Mouse (Mus musculus) layer of hippocampus, adult 2 months (tissue): ENCODE data around the gene Thop1. TPM values are rescaled to one million over a fixed set of nuclear protein-coding genes. Genes with fewer than 3 reads are reported as not detected.
"Not testable (repeated sequence)": the region's sequence is repeated elsewhere in the genome, so short reads cannot be mapped to it uniquely, and the experiment has no call there.

Experiments
- DNase-seq, 2 experiments: peaks; one replicate each; pipeline ENCODE4 v3.0.0; 2022; ENCODE audit warnings: low spot score in 2 of 2
- H3K27ac ChIP-seq: fragments of 200-600 bp; 2 replicates; pipeline ENCODE4 v1.8.1; 2022
- H3K4me3 ChIP-seq: fragments of 200-600 bp; 2 replicates; pipeline ENCODE4 v1.8.1; 2022; ENCODE audit warnings: mild to moderate bottlenecking
- CTCF ChIP-seq: fragments of 200-600 bp; conservative IDR thresholded peaks from 2 replicates; pipeline ENCODE4 v1.8.1; 2022; ENCODE audit warnings: antibody characterized with exemption, mild to moderate bottlenecking, moderate library complexity
- total RNA-seq, 2 experiments: library from RNA; stranded (reverse); gene quantifications; 2 replicates each; pipeline ENCODE4 v1.2.3; 2021

The Thop1 gene
- total RNA-seq, 2 experiments from 2014 or later, result 52.0 to 52.6 TPM

DNA sequence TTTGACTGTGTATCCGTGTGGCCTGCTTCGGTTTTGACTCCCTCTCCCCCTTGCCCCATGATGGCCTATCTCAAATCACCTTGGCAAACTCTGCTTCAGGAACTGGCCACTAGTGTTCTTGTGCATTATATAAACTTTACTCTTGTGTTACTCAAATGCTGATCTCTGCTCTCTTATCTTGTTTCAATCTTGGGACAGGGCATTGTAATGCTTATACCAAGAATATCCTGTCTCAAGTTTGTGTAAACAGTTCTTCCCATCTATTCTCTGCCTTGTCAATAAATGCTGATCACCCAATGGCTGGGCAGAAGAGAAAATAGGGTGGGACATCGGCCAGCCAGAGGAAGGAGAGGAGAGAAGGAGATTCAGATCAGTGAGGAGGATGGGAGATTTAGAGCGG, 7.1 kb upstream of the Thop1 start:
- no peak for DNase-seq
- Histone ChIP-seq H3K27ac (no peak overlapping the region), H3K4me3 (no peak overlapping the region)
- no peak for TF ChIP-seq CTCF

- not testable (repeated sequence) for H3K27ac ChIP-seq, DNase-seq, H3K4me3 ChIP-seq
Measured at GRCm38 (mm10) chr10:81064519-81064918, 5.3 kb upstream of the Thop1 start.

DNA sequence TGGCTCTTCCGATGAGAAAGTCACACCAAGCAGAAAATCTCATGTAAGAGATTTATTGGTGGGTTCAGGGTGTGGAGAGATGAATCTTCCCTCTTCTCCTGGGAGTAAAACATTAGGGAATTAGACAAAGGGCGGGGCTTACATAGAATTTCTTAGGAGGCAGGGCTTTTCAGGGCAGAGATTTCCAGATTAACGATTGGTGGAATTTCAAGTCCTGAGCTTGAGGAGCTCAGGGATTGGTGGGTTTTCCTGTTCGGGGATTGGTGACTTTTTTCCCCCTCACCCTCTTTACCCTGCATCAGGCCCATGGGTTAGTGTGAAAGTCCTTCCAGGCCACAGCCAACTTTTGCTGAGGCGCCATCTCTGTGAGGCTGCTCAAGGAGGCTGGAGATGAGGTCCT, 1.1 kb upstream of the Thop1 start:
- TF ChIP-seq CTCF, result no peak
- no peak for DNase-seq
- Histone ChIP-seq H3K27ac (peak overlapping the region; percentile 81), H3K4me3 (no peak overlapping the region)

GRCm38 (mm10) chr10:81072290-81072689, 2.5 kb downstream of the Thop1 start:
- H3K4me3 ChIP-seq, result no peak overlapping the region
- TF ChIP-seq CTCF, result no peak
- DNase-seq, result no peak
- H3K27ac ChIP-seq, result no peak overlapping the region

DNA sequence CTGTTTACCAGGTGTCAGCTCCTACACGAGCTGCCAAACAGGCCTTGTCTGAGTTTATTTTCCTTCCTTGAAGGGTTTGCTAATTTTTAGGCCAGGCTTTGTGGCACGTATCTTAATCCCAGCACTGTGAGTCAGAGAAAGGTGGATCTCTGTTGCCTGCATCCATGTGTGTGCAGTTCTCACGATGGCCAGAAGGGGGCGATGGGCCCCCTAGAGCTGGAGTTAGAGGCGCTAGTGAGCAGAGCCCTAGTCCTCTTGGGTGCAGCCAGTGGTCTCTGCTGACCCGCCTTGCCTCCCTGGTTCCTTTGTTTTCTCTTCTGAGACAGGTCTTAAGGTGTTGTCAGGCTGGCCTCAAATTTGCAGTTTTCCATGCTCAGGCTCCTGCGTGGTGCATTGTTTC, 3.6 kb downstream of the Thop1 start:
- DNase-seq, result no peak
- TF ChIP-seq CTCF, result peak; percentile 75
- H3K27ac ChIP-seq, result no peak overlapping the region
- no peak overlapping the region for H3K4me3 ChIP-seq

DNA sequence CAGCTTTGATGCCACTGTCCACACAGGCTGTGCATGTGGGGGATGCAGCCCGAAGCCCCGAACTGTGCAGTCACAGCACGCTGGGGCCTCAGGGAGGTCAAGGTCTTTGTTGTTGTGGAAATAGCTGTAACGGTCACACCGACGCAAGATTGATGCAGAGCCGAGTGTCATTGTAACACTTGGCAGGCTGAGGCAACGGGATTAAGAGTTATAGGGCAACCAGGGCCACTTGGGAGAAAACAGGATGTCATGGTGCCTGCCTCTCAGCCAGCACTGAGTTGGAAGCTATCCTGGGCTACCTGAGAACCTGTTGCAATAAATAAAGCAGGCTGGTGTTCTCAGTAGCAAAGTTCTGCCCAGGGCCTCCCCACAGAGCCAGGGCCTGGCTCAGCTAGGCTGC, 5.9 kb downstream of the Thop1 start:
- Histone ChIP-seq H3K4me3 (no peak overlapping the region), H3K27ac (no peak overlapping the region)
- TF ChIP-seq CTCF, result no peak
- DNase-seq, result no peak

- no peak for TF ChIP-seq CTCF
- Histone ChIP-seq H3K27ac (no peak overlapping the region), H3K4me3 (no peak overlapping the region)
- DNase-seq, result no peak
Measured at GRCm38 (mm10) chr10:81076356-81076755, 6.5 kb downstream of the Thop1 start.

- TF ChIP-seq CTCF, result no peak
- no peak overlapping the region for H3K4me3 ChIP-seq
- no peak for DNase-seq
- H3K27ac ChIP-seq, result no peak overlapping the region
Measured at GRCm38 (mm10) chr10:81077916-81078315, 8.1 kb downstream of the Thop1 start.

DNA sequence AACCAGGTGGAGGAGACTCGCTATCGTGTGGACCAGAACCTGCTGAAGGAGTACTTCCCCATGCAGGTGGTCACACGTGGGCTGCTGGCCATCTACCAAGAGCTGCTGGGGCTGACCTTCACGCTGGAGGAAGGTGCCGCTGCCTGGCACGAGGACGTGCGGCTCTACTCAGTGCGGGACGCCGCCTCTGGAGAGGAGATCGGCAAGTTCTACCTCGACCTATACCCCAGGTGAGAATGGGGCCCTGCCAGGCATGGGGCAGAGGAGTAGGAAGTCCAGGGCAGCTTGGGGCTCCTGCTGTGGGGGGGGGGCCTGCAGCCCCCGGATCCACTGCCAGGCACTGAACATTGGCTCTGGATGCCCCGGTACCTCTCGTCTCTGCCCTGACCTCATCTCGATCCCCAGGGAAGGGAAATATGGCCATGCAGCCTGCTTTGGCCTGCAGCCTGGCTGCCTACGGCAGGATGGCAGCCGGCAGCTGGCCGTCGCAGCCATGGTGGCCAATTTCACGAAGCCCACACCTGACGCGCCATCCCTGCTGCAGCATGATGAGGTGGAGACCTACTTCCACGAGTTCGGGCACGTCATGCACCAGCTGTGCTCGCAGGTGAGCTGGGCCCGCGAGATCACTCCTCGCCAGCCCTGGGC, 10.3 kb downstream of the Thop1 start:
- TF ChIP-seq CTCF, result no peak
- DNase-seq, result no peak
- Histone ChIP-seq H3K27ac (no peak overlapping the region), H3K4me3 (no peak overlapping the region)

DNA sequence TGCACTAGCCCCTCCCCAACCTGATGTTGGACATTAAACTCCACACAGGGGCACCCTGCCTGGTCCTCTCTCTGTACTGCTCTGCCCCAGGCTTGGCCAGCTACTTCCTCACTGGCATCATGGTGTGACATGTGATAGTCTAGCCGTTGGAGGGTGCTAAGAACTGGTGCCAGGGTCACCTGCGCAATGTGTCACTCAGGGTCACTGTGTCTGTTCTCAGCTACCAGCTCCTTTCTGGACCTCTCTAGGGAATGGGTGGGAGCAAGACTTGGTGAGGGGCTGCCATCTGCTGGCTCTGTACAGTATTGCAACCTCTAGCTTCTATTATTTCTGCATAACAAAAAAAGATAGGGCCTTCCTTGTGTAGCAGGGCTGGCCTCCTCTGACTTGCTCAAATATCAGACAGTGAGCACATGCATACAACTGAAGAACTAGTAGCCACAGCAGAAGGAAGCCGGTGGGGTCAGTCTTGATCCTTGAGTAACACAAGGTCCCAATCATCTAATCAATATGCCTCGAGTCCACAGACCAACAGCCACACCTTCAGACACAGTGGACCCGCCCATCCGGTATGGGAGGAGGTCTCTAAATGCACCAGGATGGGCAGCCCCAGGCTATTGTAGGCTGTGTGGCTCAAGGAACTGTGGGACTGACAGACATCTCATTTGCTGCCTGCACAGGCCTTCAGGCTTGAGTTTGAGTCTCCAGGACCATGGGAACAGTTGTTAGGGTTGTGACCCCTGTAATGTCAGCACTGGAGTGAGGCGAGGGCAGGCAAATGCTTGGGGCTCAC, 12.5 kb downstream of the Thop1 start:
- peak; percentile 74 to 80 for DNase-seq
- TF ChIP-seq CTCF, result peak; percentile 93
- Histone ChIP-seq H3K4me3 (no peak overlapping the region), H3K27ac (no peak overlapping the region)

DNA sequence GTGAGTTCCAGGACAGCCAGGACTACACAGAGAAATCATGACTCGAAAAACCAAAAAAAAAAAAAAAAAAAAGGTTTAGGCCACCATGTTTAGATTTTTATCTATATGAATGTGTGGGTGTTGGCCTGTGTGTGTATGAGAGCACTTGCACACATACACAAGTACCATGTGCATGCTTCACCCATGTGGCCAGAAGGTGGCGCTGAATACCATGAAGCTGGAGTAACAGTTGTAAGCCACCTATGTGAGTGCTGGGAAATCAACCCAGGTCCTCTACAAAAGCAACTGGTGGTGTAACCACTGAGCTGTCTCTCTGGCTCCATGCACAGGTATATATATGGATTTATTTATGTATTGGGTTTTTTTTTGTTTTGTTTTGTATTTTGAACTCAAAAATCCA, 17.2 kb downstream of the Thop1 start:
- no peak for DNase-seq
- Histone ChIP-seq H3K27ac (no peak overlapping the region), H3K4me3 (no peak overlapping the region)
- peak; percentile 59 for TF ChIP-seq CTCF

- no peak overlapping the region for H3K27ac ChIP-seq
- DNase-seq, result no peak
- no peak overlapping the region for H3K4me3 ChIP-seq
- no peak for TF ChIP-seq CTCF
Measured at GRCm38 (mm10) chr10:81089216-81089615, 19.4 kb downstream of the Thop1 start.

DNA sequence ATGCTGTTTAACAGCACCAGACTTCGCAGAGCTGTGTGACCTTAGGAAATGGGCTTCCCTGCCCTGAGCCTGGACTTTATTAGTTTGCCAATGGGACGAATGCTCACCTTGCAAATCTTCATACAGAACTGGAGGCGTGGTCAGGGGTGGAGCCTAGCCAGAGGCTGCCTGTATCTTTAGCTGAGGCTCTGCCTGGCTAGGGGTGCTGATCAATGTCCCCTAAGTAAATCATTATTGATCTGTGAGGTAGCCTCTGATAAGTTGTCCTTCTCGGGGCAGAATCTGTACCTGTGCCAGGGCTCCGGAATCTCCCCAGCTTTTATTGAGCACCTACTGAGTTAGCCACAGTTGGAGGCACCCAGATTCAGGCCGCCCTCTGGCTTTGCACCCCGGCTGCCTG, 20.8 kb downstream of the Thop1 start:
- no peak for DNase-seq
- no peak for TF ChIP-seq CTCF
- no peak overlapping the region for H3K4me3 ChIP-seq

More for the DNA sequence above, 20.8 kb downstream of the Thop1 start:
- H3K27ac ChIP-seq, result no peak overlapping the region
